Mouse (Mus musculus) liver, embryonic 15.5 days (tissue): ENCODE measurements around the gene Rere. TPM values are rescaled to one million over a fixed set of nuclear protein-coding genes. Genes with fewer than 3 reads are reported as not detected.
"Not testable (repeated sequence)": the region's sequence is repeated elsewhere in the genome, so short reads cannot be mapped to it uniquely, and the experiment has no call there.

Experiments used
- ATAC-seq: fragments of 200-750 bp; cut with Nextera tagmentation; 2 replicates; pipeline ENCODE4 v1.8.0; 2017; ENCODE audit warnings: moderate number of reproducible peaks, mild to moderate bottlenecking, moderate library complexity; ENCODE audit not compliant: insufficient read depth
- H3K27ac ChIP-seq: fragments of 300-500 bp; sonication (generic); replicated peaks from 2 replicates; pipeline ENCODE4 v1.5.1; 2015; ENCODE audit warnings: mild to moderate bottlenecking, inconsistent platforms
- H3K27me3 ChIP-seq: fragments of 300-500 bp; sonication (generic); 2 replicates; pipeline ENCODE4 v1.6.1; 2015; ENCODE audit warnings: mild to moderate bottlenecking, inconsistent platforms
- H3K36me3 ChIP-seq: fragments of 300-500 bp; sonication (generic); replicated peaks from 2 replicates; pipeline ENCODE4 v1.6.1; 2015; ENCODE audit warnings: moderate library complexity, mild to moderate bottlenecking, inconsistent platforms
- H3K4me1 ChIP-seq: fragments of 300-500 bp; sonication (generic); replicated peaks from 2 replicates; pipeline ENCODE4 v1.6.1; 2015; ENCODE audit warnings: inconsistent platforms
- H3K4me2 ChIP-seq: fragments of 300-500 bp; sonication (generic); 2 replicates; pipeline ENCODE4 v1.6.1; 2015; ENCODE audit warnings: moderate library complexity, mild to moderate bottlenecking, inconsistent platforms
- H3K4me3 ChIP-seq: fragments of 300-500 bp; sonication (generic); replicated peaks from 2 replicates; pipeline ENCODE4 v1.5.1; 2015; ENCODE audit warnings: mild to moderate bottlenecking, inconsistent platforms
- H3K9ac ChIP-seq: fragments of 300-500 bp; sonication (generic); 2 replicates; pipeline ENCODE4 v1.6.1; 2015; ENCODE audit warnings: moderate library complexity, mild to moderate bottlenecking, inconsistent platforms
- H3K9me3 ChIP-seq: fragments of 300-500 bp; sonication (generic); replicated peaks from 2 replicates; pipeline ENCODE4 v1.6.1; 2016; ENCODE audit warnings: inconsistent platforms
- WGBS: fragments of 180-500 bp; shearing (Covaris S2); methylation state at CpG from one replicate; pipeline ENCODE4 v1.1.7; 2015; ENCODE audit warnings: mixed read lengths; ENCODE audit not compliant: insufficient replicate concordance; 5-methylcytosine and 5-hydroxymethylcytosine counted together
- polyA plus RNA-seq: library from polyadenylated mRNA; unstranded; fragments of >200 nt; fragmentation: Nextera tagmentation; extraction: Ambion mirVana; gene quantifications from 2 replicates; pipeline ENCODE4 v1.2.1, GENCODE M21; 2015

Rere gene
- polyA plus RNA-seq, 1 experiment from 2014 or later, result 5.3 TPM

DNA sequence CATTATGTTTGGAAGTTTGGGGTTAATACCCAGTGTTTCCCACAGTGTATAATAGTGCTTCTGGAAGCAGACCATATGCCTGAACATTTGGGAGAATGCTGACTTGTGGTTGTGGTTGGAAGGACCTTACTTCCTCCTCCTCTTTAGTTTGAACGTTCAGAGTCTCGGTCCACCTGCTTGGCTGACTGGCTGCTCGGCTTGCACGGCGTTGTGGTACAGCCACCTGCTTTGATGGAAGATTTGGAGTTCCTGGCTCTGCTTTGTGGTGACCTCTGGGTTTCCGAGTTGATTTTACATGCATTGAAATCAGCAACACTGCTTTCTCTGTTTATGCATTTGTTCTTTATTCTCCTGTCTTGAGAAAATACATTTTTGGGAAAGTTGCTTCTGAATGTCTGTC is 208.6 kb downstream of the Rere start:
- WGBS, result 21% methylated on average over 6 of the region's 6 CpGs
- H3K4me2 ChIP-seq, result no peak overlapping the region
- H3K36me3 ChIP-seq, result no peaks in the 10 kb centered on the region
- no peak overlapping the region for H3K27ac ChIP-seq
- H3K9me3 ChIP-seq, result no peaks in the 10 kb centered on the region
- no peak overlapping the region for H3K4me3 ChIP-seq
- H3K27me3 ChIP-seq, result no peaks in the 10 kb centered on the region
- peaks cover 39% of the 10 kb centered on the region for H3K4me1 ChIP-seq
- H3K9ac ChIP-seq, result no peak overlapping the region
- ATAC-seq, result no peak

- Histone ChIP-seq H3K4me2 (no peak overlapping the region), H3K4me1 (peaks cover 40% of the 10 kb centered on the region), H3K27me3 (no peaks in the 10 kb centered on the region), H3K27ac (no peak overlapping the region), H3K9me3 (no peaks in the 10 kb centered on the region), H3K4me3 (no peak overlapping the region), H3K36me3 (no peaks in the 10 kb centered on the region), H3K9ac (no peak overlapping the region)
- no peak for ATAC-seq
- WGBS, result 73% methylated on average over 4 of the region's 4 CpGs
These were observed 210.3 kb downstream of the Rere start for GRCm38 (mm10) chr4:150491710-150492109.

DNA sequence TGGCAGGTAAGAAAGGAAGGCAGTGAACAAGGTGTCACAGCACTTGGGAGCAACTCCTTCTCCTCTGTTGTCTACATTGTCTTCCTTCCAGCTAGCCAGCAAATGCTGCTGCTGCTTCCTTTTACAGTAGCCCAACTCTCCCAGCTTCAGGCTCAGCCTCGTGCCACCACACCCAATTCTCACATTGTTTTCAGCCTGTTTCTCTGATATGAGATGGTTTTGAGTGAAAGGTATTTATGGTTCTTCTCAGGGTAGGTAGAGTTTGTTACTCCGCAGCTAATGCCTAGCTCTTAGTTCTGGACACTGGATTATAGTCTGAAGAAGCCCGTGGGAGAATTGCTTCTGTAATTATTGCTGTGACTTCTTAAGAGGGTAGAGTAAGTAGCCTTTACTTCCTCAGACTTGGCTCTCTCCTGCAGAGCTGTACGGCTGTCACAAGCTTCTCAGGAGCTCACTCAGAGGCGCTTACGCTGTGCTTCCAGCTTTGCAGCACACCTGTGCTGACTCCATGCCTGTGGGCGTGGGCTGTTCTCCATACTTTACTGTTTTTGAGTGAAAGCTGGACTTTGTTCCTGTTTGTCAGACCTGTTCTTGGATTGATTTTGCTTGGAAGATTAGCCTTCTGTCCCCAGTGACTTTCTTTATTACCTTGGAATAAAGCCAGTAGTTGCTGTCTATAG is 212.0 kb downstream of the Rere start:
- no peak overlapping the region for H3K27ac ChIP-seq
- whole genome bisulfite sequencing, result 62% methylated on average over 7 of the region's 7 CpGs
- peaks cover 27% of the 10 kb centered on the region for H3K4me1 ChIP-seq
- H3K4me2 ChIP-seq, result no peak overlapping the region
- H3K9me3 ChIP-seq, result no peaks in the 10 kb centered on the region
- H3K27me3 ChIP-seq, result no peaks in the 10 kb centered on the region
- H3K9ac ChIP-seq, result no peak overlapping the region
- no peak overlapping the region for H3K4me3 ChIP-seq
- no peak for ATAC-seq
- no peaks in the 10 kb centered on the region for H3K36me3 ChIP-seq

- H3K27me3 ChIP-seq, H3K4me3 ChIP-seq, H3K9ac ChIP-seq, H3K36me3 ChIP-seq, H3K27ac ChIP-seq, H3K9me3 ChIP-seq, H3K4me2 ChIP-seq, ATAC-seq: not testable (repeated sequence)
- H3K4me1 ChIP-seq, result peaks cover 21% of the 10 kb centered on the region
- 75% methylated on average over 5 of the region's 5 CpGs for WGBS
These were observed 212.5 kb downstream of the Rere start for GRCm38 (mm10) chr4:150493938-150494330.

DNA sequence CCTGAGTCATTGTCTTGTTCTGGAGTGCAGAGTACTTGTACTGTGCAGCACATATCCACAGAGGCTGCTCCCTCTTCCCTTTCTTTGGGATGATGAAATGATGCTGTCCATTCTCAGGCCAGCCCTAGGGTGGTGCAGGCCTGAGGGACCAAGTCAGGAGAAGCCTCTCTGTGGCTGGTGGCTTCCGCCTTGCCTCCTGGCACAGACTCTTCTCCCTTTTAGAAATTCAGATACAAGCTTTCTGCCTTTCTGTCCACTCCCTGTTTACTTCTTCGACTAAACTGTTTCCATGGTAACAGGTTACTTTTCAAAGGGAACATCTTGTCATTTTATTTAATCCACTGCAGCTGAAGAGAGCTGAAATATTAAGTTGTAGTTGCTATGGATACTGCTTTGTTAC is 214.1 kb downstream of the Rere start:
- 67% methylated on average over 2 of the region's 2 CpGs for WGBS
- ATAC-seq, result no peak
- no peaks in the 10 kb centered on the region for H3K27me3 ChIP-seq

DNA sequence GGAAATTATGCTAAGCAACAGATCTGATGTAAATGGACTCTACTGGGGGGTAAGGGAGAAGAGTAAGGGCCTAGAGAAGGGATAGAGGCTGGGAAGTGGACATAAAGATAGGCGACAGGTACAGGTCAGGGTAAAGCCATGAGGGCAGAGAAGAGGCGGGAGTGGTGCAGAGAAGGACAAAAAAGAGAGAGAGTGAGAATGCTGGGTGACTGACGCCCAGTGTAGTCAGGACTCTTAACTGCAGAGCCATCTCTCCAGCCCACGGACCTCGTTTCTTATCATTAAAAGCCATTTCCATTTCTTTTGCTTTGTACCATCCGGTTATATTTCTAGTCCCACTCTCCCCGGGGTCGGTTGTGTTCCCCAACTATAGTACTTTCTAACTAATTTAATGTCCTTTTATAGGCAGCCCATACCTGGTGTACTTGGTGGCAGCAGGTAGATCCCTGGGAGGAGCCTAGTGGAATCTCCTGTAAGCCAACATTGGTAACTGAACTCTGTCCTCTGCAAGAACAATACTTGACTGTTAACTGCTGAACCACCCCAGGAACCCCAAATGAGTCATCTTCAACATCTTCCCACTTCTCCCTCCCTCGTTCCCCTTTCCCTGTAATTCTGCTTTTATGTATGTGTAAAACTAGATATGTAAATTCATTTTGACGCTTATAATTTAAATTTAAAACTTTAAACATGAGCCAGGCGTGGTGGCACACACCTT is 223.0 kb downstream of the Rere start:
- Histone ChIP-seq H3K4me3 (no peak overlapping the region), H3K4me1 (peaks cover 19% of the 10 kb centered on the region), H3K27me3 (no peaks in the 10 kb centered on the region), H3K9ac (no peak overlapping the region), H3K9me3 (no peaks in the 10 kb centered on the region), H3K27ac (no peak overlapping the region), H3K4me2 (no peak overlapping the region), H3K36me3 (0 out of 2 replicates have a peak, but pooled peaks cover 9% of the 10 kb centered on the region)
- no peak for ATAC-seq
- 38% methylated on average over 11 of the region's 11 CpGs for WGBS

More for the DNA sequence above, 214.1 kb downstream of the Rere start:
- H3K4me3 ChIP-seq, result no peak overlapping the region
- no peaks in the 10 kb centered on the region for H3K9me3 ChIP-seq
- H3K4me2 ChIP-seq, result no peak overlapping the region
- no peak overlapping the region for H3K9ac ChIP-seq
- H3K27ac ChIP-seq, result no peak overlapping the region
- H3K4me1 ChIP-seq, result peaks cover 11% of the 10 kb centered on the region
- no peaks in the 10 kb centered on the region for H3K36me3 ChIP-seq

- no peak overlapping the region for H3K9ac ChIP-seq
- H3K36me3 ChIP-seq, result peaks cover 27% of the 10 kb centered on the region
- WGBS, result 76% methylated on average over 3 of the region's 3 CpGs
- H3K4me2 ChIP-seq, result no peak overlapping the region
- no peaks in the 10 kb centered on the region for H3K27me3 ChIP-seq
- H3K4me3 ChIP-seq, result no peak overlapping the region
- no peak overlapping the region for H3K27ac ChIP-seq
- ATAC-seq, result no peak
- H3K9me3 ChIP-seq, result no peaks in the 10 kb centered on the region
- H3K4me1 ChIP-seq, result peaks cover 17% of the 10 kb centered on the region
These were observed 227.7 kb downstream of the Rere start for GRCm38 (mm10) chr4:150509026-150509712.

- Histone ChIP-seq H3K4me1 (peaks cover 9% of the 10 kb centered on the region; the same call in 1 of the 2 replicates), H3K9me3 (no peaks in the 10 kb centered on the region), H3K4me3 (no peak overlapping the region), H3K36me3 (peaks cover 27% of the 10 kb centered on the region), H3K9ac (no peak overlapping the region), H3K27me3 (no peaks in the 10 kb centered on the region), H3K4me2 (no peak overlapping the region), H3K27ac (no peak overlapping the region)
- ATAC-seq, result no peak
- 59% methylated on average over 2 of the region's 2 CpGs for WGBS
These were observed 228.6 kb downstream of the Rere start for GRCm38 (mm10) chr4:150510036-150510435.

GRCm38 (mm10) chr4:150513387-150513786 is 231.9 kb downstream of the Rere start:
- not testable (repeated sequence) for H3K27me3 ChIP-seq, H3K9ac ChIP-seq, H3K4me2 ChIP-seq, H3K4me3 ChIP-seq, ATAC-seq, H3K27ac ChIP-seq, H3K9me3 ChIP-seq
- Histone ChIP-seq H3K4me1 (peaks cover 28% of the 10 kb centered on the region), H3K36me3 (peaks cover 27% of the 10 kb centered on the region)
- 80% methylated on average over 5 of the region's 6 CpGs for WGBS

DNA sequence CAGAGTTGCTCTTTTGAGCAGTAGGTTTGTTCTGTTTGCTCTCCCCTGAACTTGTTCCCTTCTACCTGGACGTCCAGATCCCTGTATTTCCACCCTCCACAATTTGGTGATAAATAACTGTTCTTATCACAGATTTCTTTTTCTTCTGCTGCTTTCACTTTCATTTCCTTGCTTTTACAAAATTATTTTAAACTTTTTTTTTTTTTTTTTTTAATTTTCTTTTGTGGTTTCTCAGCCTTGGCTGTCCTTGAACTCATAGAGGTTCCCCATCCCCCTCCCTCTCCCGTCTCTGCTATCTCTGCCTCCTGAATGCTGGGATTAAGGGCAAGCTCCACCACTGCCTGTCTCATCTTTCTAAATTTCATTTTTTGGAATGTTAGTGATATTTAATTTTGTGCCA is 234.8 kb downstream of the Rere start:
- H3K9ac ChIP-seq, result no peak overlapping the region
- WGBS, result 27% methylated on average over 2 of the region's 2 CpGs

DNA sequence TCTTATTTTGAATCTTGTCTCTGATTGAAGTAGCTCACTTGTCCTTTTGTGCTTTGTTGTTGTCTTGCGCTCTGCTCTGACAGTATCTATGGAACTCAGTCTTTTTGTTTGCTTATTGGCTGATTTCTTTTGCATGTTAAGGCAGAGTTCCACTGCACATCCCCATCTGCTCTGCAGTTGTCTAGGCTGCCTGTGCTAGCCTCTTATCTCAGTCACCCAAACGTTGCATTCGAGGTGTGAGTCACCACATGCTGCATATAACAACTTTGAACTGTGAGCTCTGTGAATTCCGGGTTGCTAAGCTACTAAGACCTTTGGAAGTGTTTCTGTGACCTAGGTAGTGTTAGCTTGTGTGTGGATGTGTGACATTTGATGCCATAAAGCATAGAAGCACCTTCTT is 235.9 kb downstream of the Rere start:
- Histone ChIP-seq H3K4me2 (peak overlapping the region; percentile 58), H3K27ac (peak overlapping the region; percentile 91), H3K4me3 (no peak overlapping the region), H3K4me1 (peaks cover 56% of the 10 kb centered on the region), H3K9ac (0 out of 2 replicates have a peak overlapping the region, but pooled peaks have one; percentile 15), H3K9me3 (no peaks in the 10 kb centered on the region), H3K36me3 (no peaks in the 10 kb centered on the region), H3K27me3 (no peaks in the 10 kb centered on the region)
- 7% methylated on average over 4 of the region's 4 CpGs for WGBS
- ATAC-seq, result peak; percentile 87

More for the DNA sequence above, 234.8 kb downstream of the Rere start:
- Histone ChIP-seq H3K36me3 (0 out of 2 replicates have a peak, but pooled peaks cover 5% of the 10 kb centered on the region), H3K27me3 (no peaks in the 10 kb centered on the region), H3K9me3 (no peaks in the 10 kb centered on the region), H3K4me3 (no peak overlapping the region), H3K4me1 (peaks cover 46% of the 10 kb centered on the region), H3K4me2 (no peak overlapping the region), H3K27ac (peak overlapping the region; percentile 91; the same call in 1 of the 2 replicates)
- ATAC-seq, result no peak
